Mouse (Mus musculus): ENCODE measurements at regions not wholly inside any gene's neighbourhood (a gene's known extent, or its start where the extent isn't known, plus 50 kb on each side); places are given as distances from the start of the nearest gene placed in this dataset.

DNA sequence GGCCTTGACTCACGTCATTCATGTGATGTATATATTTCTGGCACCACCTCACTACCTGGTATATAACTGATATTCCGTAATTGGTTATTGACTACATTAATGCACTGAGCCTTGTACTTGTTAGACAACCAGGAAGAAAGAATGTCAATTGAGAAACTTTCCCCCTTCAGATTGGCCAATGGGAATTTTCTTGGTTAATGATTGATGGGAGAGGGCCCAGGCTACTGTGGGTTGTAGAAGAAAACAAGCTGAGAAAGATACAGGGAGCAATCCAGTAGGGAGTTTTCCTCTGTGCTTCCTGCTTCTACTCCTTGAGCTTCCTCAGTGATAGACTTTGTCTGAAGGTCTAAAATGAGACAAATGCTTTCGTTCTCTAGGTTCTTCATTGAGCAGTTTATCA lies 1866.1 kb upstream of the Lrrc6 start:
- DNase-seq: no peak

DNA sequence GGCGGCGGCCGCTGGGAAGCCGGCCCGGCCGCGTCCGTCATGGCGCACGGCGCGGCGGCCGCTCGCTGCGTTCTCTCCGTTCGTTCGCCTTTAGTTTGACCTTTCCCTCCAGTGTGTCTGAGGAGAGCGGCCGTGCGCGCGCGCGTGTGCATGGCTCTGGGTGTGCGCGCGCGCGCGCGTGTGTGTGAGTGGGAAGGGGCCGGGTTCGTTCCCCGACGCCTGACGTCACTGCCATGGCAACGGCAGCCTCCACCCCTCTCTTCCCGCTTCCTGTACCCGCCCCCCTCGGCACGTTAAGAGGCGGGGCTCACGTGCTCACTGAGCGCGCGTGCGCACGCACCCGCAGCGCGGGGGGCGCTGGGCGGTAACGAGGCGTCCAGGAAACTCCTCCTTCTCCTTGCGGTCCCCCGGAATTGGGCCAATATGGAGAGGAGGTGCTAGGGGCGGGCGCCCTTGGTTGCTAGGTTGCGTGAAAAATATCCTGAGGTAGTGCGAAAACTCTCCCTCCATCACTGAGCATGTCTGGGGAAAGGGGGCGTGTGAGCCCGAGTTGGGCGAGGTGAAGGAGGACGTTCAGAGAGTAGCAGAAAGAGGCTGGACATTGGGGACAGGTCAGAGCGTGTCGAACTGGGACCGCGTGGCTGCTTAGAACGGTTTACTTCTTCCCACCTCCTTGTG lies 1862.5 kb upstream of the Lrrc6 start:
- peak; percentile 99 for DNase-seq

- DNase-seq: peak; percentile 65 to 75
Observed at GRCm38 (mm10) chr15:68362081-68363057, 1861.7 kb upstream of the Lrrc6 start.

- DNase-seq: peak; percentile 17 to 30
Observed at GRCm38 (mm10) chr15:68360956-68361908, 1860.5 kb upstream of the Lrrc6 start.

DNA sequence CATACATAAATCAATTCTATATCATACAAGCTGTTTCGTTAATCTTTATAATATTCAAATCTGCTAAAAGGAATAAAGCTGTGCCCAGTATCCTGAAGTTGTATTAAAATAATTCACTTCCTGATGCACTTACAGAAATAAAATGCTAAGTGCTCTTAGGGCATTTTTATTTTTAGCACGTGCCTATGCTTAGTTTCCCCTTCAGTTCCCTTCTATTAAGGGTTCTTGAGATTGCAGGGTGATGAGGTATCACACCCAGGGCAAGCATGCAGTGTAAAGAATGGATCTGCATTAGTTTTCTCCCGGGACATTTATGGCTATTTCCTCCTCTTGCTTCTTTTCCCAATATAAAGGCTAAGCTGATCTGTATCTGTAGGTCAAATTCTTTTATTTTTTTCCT lies 1858.8 kb upstream of the Lrrc6 start:
- DNase-seq: peak in 1 of 2 experiments; percentile 16

DNA sequence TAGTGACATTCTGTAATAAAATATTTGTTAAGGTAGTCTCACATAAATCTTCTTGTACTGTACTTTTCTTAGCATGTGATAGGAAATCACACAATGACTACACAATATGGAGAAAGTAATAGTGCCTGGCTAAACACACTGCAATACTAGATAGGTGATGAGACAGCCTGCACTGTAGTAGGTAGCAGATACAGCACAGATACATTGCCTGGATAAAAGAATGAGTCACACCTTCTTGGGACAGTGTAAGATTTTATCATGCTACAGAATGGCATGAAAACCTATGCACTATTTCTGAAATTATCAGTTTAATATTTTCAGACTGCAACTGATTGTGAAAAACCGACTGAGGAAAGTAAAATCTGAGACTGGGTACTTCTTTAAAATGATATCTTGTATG lies 1855.2 kb upstream of the Lrrc6 start:
- no peak for DNase-seq

- DNase-seq: no peak
Observed at GRCm38 (mm10) chr15:68344652-68345051, 1843.9 kb upstream of the Lrrc6 start.

DNA sequence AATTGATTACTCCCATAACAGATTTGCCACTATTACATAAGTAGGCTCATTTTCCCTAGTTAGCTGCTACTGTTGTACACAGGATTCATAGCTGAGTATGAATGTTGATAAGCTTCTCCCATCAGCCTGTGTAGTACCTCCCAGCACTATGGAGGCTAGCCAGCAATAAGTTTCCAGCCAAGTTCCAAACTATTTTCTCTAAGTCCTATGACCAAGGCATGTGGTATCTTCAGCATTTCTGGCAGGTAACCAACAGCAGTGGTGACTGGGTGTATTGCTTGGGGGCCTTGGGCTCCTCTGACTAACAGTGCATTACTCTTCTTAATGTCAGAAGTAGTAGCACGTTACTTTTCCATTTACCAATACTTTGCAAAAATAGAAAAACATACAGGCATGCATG lies 1841.8 kb upstream of the Lrrc6 start:
- peak; percentile 80 to 86 for DNase-seq

- DNase-seq: no peak
Observed at GRCm38 (mm10) chr15:68341056-68341455, 1840.3 kb upstream of the Lrrc6 start.

- DNase-seq: no peak
Observed at GRCm38 (mm10) chr15:68337264-68337663, 1836.6 kb upstream of the Lrrc6 start.

DNA sequence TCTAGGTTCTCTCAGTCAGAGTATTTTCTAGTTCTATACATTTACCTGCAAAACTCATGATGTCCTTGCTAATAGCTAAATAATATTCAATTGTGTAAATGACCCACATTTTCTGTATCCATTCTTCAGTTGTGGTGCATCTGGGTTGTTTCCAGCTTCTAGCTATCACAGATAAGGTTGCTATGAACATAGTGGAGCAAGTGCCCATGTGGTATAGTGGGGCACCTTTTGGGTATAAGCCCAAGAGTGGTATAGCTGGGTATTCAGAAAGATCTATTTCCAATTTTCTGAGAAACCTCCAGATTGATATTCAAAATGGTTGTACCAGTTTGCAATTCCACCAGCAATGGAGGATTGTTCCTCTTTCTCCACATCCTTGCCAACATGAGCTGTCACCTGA lies 1835.1 kb upstream of the Lrrc6 start:
- DNase-seq: no peak

GRCm38 (mm10) chr15:68316116-68316515 lies 1815.4 kb upstream of the Lrrc6 start:
- DNase-seq: no peak

Small RNA genes lying in the stretch of these regions (microRNA-seq; reads per million reads assigned to microRNA genes)
- gene Mir30b (508 to 571 reads per million in 2 experiments), gene Mir30d (19,519 to 23,093 reads per million in 2 experiments)
